Comparison of ENCODE assay signal across 8 mouse cellular contexts in genomic region chr2:11425421-11426131, GRCm38 (mm10).
DNase-seq lines count a peak whose midpoint lies in the region; TF ChIP-seq lines count a peak whose summit lies in the region.

No protein-coding gene starts in this region.

- H3K27ac ChIP-seq in cerebellum, adult 2 months (ENCODE audit: insufficient read depth, low read length): no peak overlapping the region

- TF ChIP-seq POLR2A in cerebellum, adult 2 months (IDR thresholded peaks at IDR 0.05; ENCODE audit: borderline replicate concordance, insufficient read depth, low read length): no peak

- 42% methylated on average over 5 of the region's 5 CpGs for WGBS in cerebellum, adult 2 months

- peak; percentile 22 for DNase-seq in right cerebral cortex, adult 2 months (ENCODE audit: low spot score in 2 of 2)
- no peak for DNase-seq in right cerebral cortex, postnatal 4 days
- DNase-seq in gastrocnemius, postnatal 36 days: peak; percentile 25 to 30
- peak; percentile 84 for DNase-seq in kidney, adult 9 months
- peak; percentile 70 for DNase-seq in lung, postnatal 25 days (ENCODE audit: low spot score)
- DNase-seq in thymus, adult 18-20 months: no peak
- no peak for DNase-seq in natural killer cell, adult 2 months (ENCODE audit: low spot score in 2 of 2)
- DNase-seq in cerebellum, adult 2 months: no peak

- no peak for TF ChIP-seq CTCF in cerebellum, adult 2 months (IDR thresholded peaks at IDR 0.05; ENCODE audit: borderline replicate concordance, insufficient read depth, low read depth, low read length)

- no peaks in the 10 kb centered on the region for H3K27me3 ChIP-seq in cerebellum, adult 2 months (ENCODE audit: control insufficient read depth, insufficient read depth, low read length)

- H3K4me1 ChIP-seq in cerebellum, adult 2 months (ENCODE audit: control insufficient read depth, insufficient read depth, low read length): no peaks in the 10 kb centered on the region

- intact Hi-C loops in gastrocnemius, postnatal 36 days (cut with DNase I): no loop called here

- no peak overlapping the region for H3K4me3 ChIP-seq in cerebellum, adult 2 months (replicated peaks; ENCODE audit: insufficient read depth, low read depth, low read length)

Comparison
In these comparisons a context has a peak if more than half of its experiments do, and no peak if none do; other contexts are left out.
1. DNase-seq: peak in right cerebral cortex, adult 2 months (2 of 2), gastrocnemius, postnatal 36 days (2 of 2), kidney, adult 9 months (single experiment) and lung, postnatal 25 days (single experiment); none in right cerebral cortex, postnatal 4 days (single experiment), thymus, adult 18-20 months (0 of 2), natural killer cell, adult 2 months (0 of 2) and cerebellum, adult 2 months (0 of 2).